Mouse (Mus musculus) midbrain, embryonic 13.5 days (tissue): Measurements from ENCODE around the gene Pno1. TPM values are rescaled to one million over a fixed set of nuclear protein-coding genes. Genes with fewer than 3 reads are reported as not detected.
A peak's percentile ranks its signal among the peaks of the same experiment; 100 is the strongest.

Experiments used
- ATAC-seq: fragments of 200-750 bp; cut with Nextera tagmentation; 2 replicates; pipeline ENCODE4 v1.8.0; 2017; ENCODE audit warnings: mild to moderate bottlenecking, moderate TSS enrichment, moderate library complexity
- H3K27ac ChIP-seq: fragments of 300-500 bp; sonication (generic); 2 replicates; pipeline ENCODE4 v1.5.1; 2015; ENCODE audit warnings: inconsistent platforms, mild to moderate bottlenecking, moderate library complexity
- H3K27me3 ChIP-seq: fragments of 300-500 bp; sonication (generic); 2 replicates; pipeline ENCODE4 v1.6.1; 2015; ENCODE audit warnings: mild to moderate bottlenecking, inconsistent platforms
- H3K36me3 ChIP-seq: fragments of 300-500 bp; sonication (generic); 2 replicates; pipeline ENCODE4 v1.6.1; 2015; ENCODE audit warnings: mild to moderate bottlenecking, inconsistent platforms
- H3K4me1 ChIP-seq: fragments of 300-500 bp; sonication (generic); replicated peaks from 2 replicates; pipeline ENCODE4 v1.6.1; 2015; ENCODE audit warnings: inconsistent platforms
- H3K4me2 ChIP-seq: fragments of 300-500 bp; sonication (generic); replicated peaks from 2 replicates; pipeline ENCODE4 v1.6.1; 2015; ENCODE audit warnings: moderate library complexity, mild to moderate bottlenecking, inconsistent platforms
- H3K4me3 ChIP-seq: fragments of 300-500 bp; sonication (generic); replicated peaks from 2 replicates; pipeline ENCODE4 v1.5.1; 2015; ENCODE audit warnings: mild to moderate bottlenecking, inconsistent platforms
- H3K9ac ChIP-seq: fragments of 300-500 bp; sonication (generic); replicated peaks from 2 replicates; pipeline ENCODE4 v1.6.1; 2015; ENCODE audit warnings: mild to moderate bottlenecking, inconsistent platforms
- H3K9me3 ChIP-seq: fragments of 300-500 bp; sonication (generic); 2 replicates; pipeline ENCODE4 v1.6.1; 2016; ENCODE audit warnings: mild to moderate bottlenecking, inconsistent platforms
- WGBS: fragments of 180-500 bp; shearing (Covaris S2); methylation state at CpG from one replicate; pipeline ENCODE4 v1.1.7; 2015; 5-methylcytosine and 5-hydroxymethylcytosine counted together
- polyA plus RNA-seq: library from polyadenylated mRNA; unstranded; fragments of >200 nt; fragmentation: Nextera tagmentation; extraction: Ambion mirVana; gene quantifications from 2 replicates; pipeline ENCODE4 v1.2.1, GENCODE M21; 2015

Gene Pno1
- polyA plus RNA-seq, 1 experiment from 2014 or later, result 48.5 TPM

DNA sequence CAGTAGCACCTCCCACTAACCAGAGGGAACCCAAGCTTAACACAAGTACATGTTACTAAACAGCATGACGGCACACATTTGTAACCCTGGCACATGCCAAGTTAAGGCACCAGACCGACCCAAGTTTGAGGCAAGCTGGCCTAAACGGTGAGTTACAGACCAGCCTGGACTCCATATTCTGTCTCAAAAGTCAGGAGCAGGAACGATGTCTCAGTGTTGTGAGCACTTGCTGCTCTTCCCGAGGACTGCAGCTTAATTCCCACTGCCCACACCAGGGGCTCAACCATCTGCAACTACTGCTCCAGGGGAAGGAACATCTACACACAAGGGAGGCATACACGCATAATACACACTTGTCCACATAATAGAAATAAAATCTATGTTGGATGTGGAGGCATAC lies 8.9 kb downstream of the Pno1 start:
- H3K36me3 ChIP-seq, result peaks cover 56% of the 10 kb centered on the region

GRCm38 (mm10) chr11:17200936-17201335 lies 10.4 kb downstream of the Pno1 start:
- Histone ChIP-seq H3K4me1 (no peaks in the 10 kb centered on the region), H3K9me3 (no peaks in the 10 kb centered on the region), H3K4me3 (no peak overlapping the region), H3K27ac (no peak overlapping the region), H3K4me2 (no peak overlapping the region), H3K27me3 (no peaks in the 10 kb centered on the region), H3K36me3 (peaks cover 59% of the 10 kb centered on the region), H3K9ac (no peak overlapping the region)
- 94% methylated on average over 4 of the region's 4 CpGs for WGBS
- no peak for ATAC-seq

More for the DNA sequence above, 8.9 kb downstream of the Pno1 start:
- peak; percentile 20; the same call in 1 of the 2 replicates for ATAC-seq
- H3K4me1 ChIP-seq, result no peaks in the 10 kb centered on the region
- 88% methylated on average over 6 of the region's 6 CpGs for WGBS
- H3K4me3 ChIP-seq, result no peak overlapping the region
- H3K27ac ChIP-seq, result no peak overlapping the region
- no peak overlapping the region for H3K4me2 ChIP-seq
- H3K9ac ChIP-seq, result no peak overlapping the region
- H3K9me3 ChIP-seq, result no peaks in the 10 kb centered on the region
- H3K27me3 ChIP-seq, result no peaks in the 10 kb centered on the region

DNA sequence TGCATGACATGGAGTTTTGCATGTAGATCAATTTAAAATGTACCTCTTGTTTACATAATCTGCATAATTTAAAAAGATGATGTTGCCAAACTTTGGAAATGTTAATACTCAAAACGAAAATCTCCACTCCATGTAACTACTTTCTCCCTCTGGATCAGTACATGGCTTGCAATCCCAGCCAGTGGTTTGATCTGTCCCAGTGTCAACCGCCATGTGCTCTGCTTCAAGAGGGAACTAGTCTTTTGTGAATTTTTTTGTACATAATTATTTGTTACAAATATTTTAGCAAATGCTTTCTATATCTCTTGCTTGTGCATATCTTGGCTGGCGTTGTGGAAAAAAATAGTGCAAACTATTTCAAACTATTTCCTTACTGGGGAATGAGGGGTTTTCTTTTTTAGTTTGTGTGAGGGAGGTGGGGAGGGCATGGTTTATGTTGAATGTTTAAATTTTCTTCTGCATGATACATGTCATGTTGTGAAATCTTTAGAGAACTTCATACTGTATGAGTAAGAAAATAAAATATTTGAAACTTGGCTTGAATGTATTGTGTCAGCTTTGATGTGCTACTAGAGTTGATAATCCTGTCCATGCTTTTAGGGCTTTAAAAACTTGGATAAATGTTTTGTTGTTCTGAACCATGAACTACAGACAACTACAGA lies 11.4 kb downstream of the Pno1 start:
- 97% methylated on average over 3 of the region's 3 CpGs for WGBS
- Histone ChIP-seq H3K27me3 (no peaks in the 10 kb centered on the region), H3K9ac (no peak overlapping the region), H3K4me3 (no peak overlapping the region), H3K4me2 (no peak overlapping the region), H3K4me1 (no peaks in the 10 kb centered on the region), H3K36me3 (peaks cover 68% of the 10 kb centered on the region), H3K27ac (no peak overlapping the region), H3K9me3 (no peaks in the 10 kb centered on the region)
- no peak for ATAC-seq

DNA sequence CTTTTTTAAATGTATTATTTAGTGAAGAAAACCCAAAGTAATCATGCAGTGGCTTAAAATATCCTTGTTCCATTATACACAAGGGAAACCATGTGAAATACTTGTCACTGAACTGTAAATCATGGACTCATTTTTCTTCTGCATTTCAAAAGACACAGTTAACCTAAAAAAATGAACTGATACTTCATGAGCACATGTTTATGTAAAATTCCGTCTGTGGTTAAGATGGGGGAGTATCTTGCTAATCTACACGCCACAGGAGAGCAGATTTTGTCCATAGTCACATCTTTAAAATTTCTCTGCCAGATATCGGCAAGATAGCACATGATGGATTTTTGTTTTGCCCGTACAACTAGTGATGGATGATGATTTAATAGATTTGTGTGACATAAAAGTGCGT lies 12.2 kb downstream of the Pno1 start:
- no peak overlapping the region for H3K9ac ChIP-seq
- H3K36me3 ChIP-seq, result peaks cover 76% of the 10 kb centered on the region
- 97% methylated on average over 5 of the region's 5 CpGs for WGBS
- no peaks in the 10 kb centered on the region for H3K4me1 ChIP-seq
- H3K9me3 ChIP-seq, result no peaks in the 10 kb centered on the region
- H3K27me3 ChIP-seq, result no peaks in the 10 kb centered on the region
- no peak overlapping the region for H3K4me2 ChIP-seq
- ATAC-seq, result no peak
- no peak overlapping the region for H3K27ac ChIP-seq
- H3K4me3 ChIP-seq, result no peak overlapping the region

GRCm38 (mm10) chr11:17192151-17192844 lies 19.1 kb downstream of the Pno1 start:
- Histone ChIP-seq H3K27me3 (no peaks in the 10 kb centered on the region), H3K4me3 (no peak overlapping the region), H3K36me3 (peaks cover 32% of the 10 kb centered on the region), H3K9ac (no peak overlapping the region), H3K4me2 (no peak overlapping the region), H3K4me1 (peaks cover 14% of the 10 kb centered on the region), H3K9me3 (no peaks in the 10 kb centered on the region), H3K27ac (no peak overlapping the region)
- 46% methylated on average over 9 of the region's 9 CpGs for WGBS
- peak; percentile 69; the same call in 1 of the 2 replicates for ATAC-seq

GRCm38 (mm10) chr11:17188786-17189185 lies 22.6 kb downstream of the Pno1 start:
- 39% methylated on average over 3 of the region's 3 CpGs for WGBS
- no peak overlapping the region for H3K4me3 ChIP-seq
- ATAC-seq, result no peak

DNA sequence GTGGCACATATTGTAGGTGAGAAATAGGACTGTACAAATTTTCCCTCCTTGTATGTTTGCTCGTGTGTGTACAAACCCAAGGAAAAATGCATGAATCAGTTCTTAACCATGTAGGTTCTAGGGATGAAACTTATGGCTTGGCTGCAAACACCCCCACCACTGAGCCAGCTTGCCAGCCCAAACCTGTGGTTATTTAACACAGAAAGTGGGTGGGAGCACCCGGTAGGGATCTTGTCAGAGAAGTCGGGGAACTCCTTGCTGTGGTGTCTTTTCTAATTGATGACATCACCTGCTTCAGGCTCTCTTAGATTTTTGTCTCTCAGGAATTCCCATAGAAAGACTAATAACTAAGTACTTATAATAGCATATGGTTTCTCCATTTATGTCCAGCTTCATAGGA lies 23.7 kb downstream of the Pno1 start:
- H3K27me3 ChIP-seq, result no peaks in the 10 kb centered on the region
- no peak overlapping the region for H3K27ac ChIP-seq
- WGBS, result 87% methylated on average over 3 of the region's 3 CpGs
- H3K4me3 ChIP-seq, result no peak overlapping the region
- ATAC-seq, result no peak
- no peak overlapping the region for H3K4me2 ChIP-seq
- no peaks in the 10 kb centered on the region for H3K9me3 ChIP-seq
- H3K36me3 ChIP-seq, result 0 out of 2 replicates have a peak, but pooled peaks cover 3% of the 10 kb centered on the region
- H3K4me1 ChIP-seq, result peaks cover 13% of the 10 kb centered on the region
- H3K9ac ChIP-seq, result no peak overlapping the region

More at GRCm38 (mm10) chr11:17188786-17189185, 22.6 kb downstream of the Pno1 start:
- peaks cover 14% of the 10 kb centered on the region for H3K4me1 ChIP-seq
- H3K27ac ChIP-seq, result no peak overlapping the region
- H3K4me2 ChIP-seq, result no peak overlapping the region
- H3K36me3 ChIP-seq, result no peaks in the 10 kb centered on the region
- no peaks in the 10 kb centered on the region for H3K27me3 ChIP-seq
- H3K9ac ChIP-seq, result no peak overlapping the region
- H3K9me3 ChIP-seq, result no peaks in the 10 kb centered on the region

GRCm38 (mm10) chr11:17183165-17183564 lies 28.2 kb downstream of the Pno1 start:
- no peak overlapping the region for H3K4me2 ChIP-seq
- H3K4me1 ChIP-seq, result peaks cover 8% of the 10 kb centered on the region; the same call in 1 of the 2 replicates
- no peak overlapping the region for H3K27ac ChIP-seq
- 0 out of 2 replicates have a peak, but pooled peaks cover 3% of the 10 kb centered on the region for H3K36me3 ChIP-seq
- no peaks in the 10 kb centered on the region for H3K27me3 ChIP-seq
- H3K9me3 ChIP-seq, result no peaks in the 10 kb centered on the region
- H3K4me3 ChIP-seq, result no peak overlapping the region
- 90% methylated on average over 2 of the region's 2 CpGs for WGBS
- ATAC-seq, result no peak
- no peak overlapping the region for H3K9ac ChIP-seq

GRCm38 (mm10) chr11:17181807-17182206 lies 29.6 kb downstream of the Pno1 start, which contains the start of gene Wdr92:
Gene Wdr92 (plus strand): TSS chr11:17182107.
- Histone ChIP-seq H3K27ac (no peak within 1 kb of the TSS), H3K9me3 (no peaks in the 10 kb centered on the region), H3K4me1 (peaks cover 8% of the 10 kb centered on the region; the same call in 1 of the 2 replicates), H3K36me3 (0 out of 2 replicates have a peak, but pooled peaks cover 3% of the 10 kb centered on the region), H3K27me3 (no peaks in the 10 kb centered on the region), H3K4me3 (no peak within 1 kb of the TSS), H3K4me2 (no peak within 1 kb of the TSS), H3K9ac (no peak within 1 kb of the TSS)
- no peak for ATAC-seq
- WGBS, result 75% methylated on average over 3 of the region's 3 CpGs

DNA sequence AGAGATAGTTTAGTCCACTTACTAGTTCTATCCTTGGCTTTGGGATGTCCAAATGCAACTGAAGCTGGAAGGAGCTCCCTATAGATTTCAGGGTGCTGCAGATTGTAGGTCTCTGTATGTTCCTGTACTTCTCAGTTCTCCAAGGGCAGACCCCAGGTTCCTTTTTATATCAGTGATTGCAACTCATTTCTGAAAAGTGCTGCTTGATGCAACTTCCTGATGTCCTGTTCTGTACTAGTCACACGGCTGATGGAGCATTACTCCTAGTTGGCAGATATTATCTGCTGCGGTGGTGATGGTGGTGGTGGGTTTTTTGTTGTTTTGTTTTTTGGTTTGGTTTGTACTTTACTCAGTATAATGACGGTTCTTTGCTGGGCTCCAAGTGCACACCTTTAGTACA lies 30.6 kb downstream of the Pno1 start:
- Histone ChIP-seq H3K4me1 (peaks cover 8% of the 10 kb centered on the region; the same call in 1 of the 2 replicates), H3K27me3 (no peaks in the 10 kb centered on the region), H3K4me3 (no peak overlapping the region), H3K9me3 (no peaks in the 10 kb centered on the region), H3K9ac (no peak overlapping the region), H3K4me2 (no peak overlapping the region), H3K27ac (no peak overlapping the region), H3K36me3 (0 out of 2 replicates have a peak, but pooled peaks cover 3% of the 10 kb centered on the region)
- ATAC-seq, result no peak
- 93% methylated on average over 3 of the region's 3 CpGs for WGBS

GRCm38 (mm10) chr11:17176638-17177037 lies 34.7 kb downstream of the Pno1 start:
- H3K9ac ChIP-seq, result no peak overlapping the region
- ATAC-seq, result no peak
- H3K4me3 ChIP-seq, result no peak overlapping the region
- peaks cover 4% of the 10 kb centered on the region; the same call in 1 of the 2 replicates for H3K36me3 ChIP-seq
- no peak overlapping the region for H3K27ac ChIP-seq
- H3K27me3 ChIP-seq, result no peaks in the 10 kb centered on the region
- H3K4me2 ChIP-seq, result no peak overlapping the region
- peaks cover 7% of the 10 kb centered on the region; the same call in 1 of the 2 replicates for H3K4me1 ChIP-seq
- H3K9me3 ChIP-seq, result peaks cover 6% of the 10 kb centered on the region; the same call in 1 of the 2 replicates
- WGBS, result 96% methylated on average over 1 of the region's 1 CpGs

- H3K4me1 ChIP-seq, result peaks cover 10% of the 10 kb centered on the region; the same call in 1 of the 2 replicates
- WGBS, result 97% methylated on average over 4 of the region's 4 CpGs
- H3K9ac ChIP-seq, result no peak overlapping the region
- H3K27me3 ChIP-seq, result no peaks in the 10 kb centered on the region
- H3K36me3 ChIP-seq, result peaks cover 4% of the 10 kb centered on the region; the same call in 1 of the 2 replicates
- peaks cover 6% of the 10 kb centered on the region; the same call in 1 of the 2 replicates for H3K9me3 ChIP-seq
- no peak overlapping the region for H3K4me2 ChIP-seq
- ATAC-seq, result no peak
- H3K4me3 ChIP-seq, result no peak overlapping the region
- H3K27ac ChIP-seq, result no peak overlapping the region
Measured at GRCm38 (mm10) chr11:17172300-17172699, 39.1 kb downstream of the Pno1 start.
